Comparison of ENCODE assay signal across 10 mouse cellular contexts in the genomic region with DNA sequence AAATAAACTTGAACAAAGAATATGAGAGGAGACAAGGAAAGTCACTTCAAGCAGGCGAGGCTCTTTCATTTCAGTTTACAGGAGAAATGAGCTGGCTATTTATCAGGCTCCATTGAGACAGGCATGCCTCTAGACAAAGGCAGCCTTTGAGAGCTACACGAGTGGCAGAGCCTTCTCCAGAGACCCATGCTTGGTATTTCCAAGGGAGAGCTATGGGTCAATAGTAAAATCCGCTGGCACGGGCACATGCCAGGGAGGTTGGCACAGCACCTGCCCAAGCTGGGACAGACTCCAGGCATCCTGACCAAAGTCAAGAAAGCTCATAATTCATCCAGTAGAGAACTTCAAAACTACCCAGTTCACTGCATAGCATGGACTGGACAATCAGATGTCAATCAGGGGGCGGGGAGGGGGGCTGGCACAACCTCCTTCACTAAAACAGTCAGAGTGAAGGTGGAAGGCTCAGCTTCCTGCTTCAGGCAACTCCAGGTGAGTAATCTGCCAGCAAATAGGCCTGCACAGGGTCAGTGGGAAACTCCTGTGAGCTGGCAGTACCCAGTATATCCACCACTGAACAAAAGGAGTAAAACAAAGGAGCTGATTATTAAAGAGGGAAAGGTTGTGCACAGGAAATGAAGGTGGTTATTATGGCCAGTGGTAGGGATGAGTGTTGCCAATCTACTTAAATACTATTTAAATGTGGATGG.
A peak's percentile ranks its signal among the peaks of the same experiment; 100 is the strongest.
DNase-seq lines count a peak whose midpoint lies in the region; ATAC-seq lines count a peak whose summit lies in the region.
"Had no signal": no experiment of that assay in that cellular context is flagged by ENCODE, and none has a peak within 500 bp of the region (broad histone marks: within the 10 kb centered on the region; RNA-seq: fewer than 3 reads in every experiment).

No protein-coding gene starts in this region.

- ATAC-seq in forebrain, embryonic 13.5 days, result peak; percentile 69

- DNase-seq in layer of hippocampus, adult 11-12 months (ENCODE audit: low spot score), result peak; percentile 34
- DNase-seq in layer of hippocampus, postnatal 25 days (ENCODE audit: extremely low spot score in 1 of 2, low spot score in 1 of 2), result no peak
- peak; percentile 32 for DNase-seq in cerebellum, adult 11 months
- DNase-seq in layer of hippocampus, adult 8-10 months (ENCODE audit: low spot score in 2 of 2), result peak; percentile 40 to 55
- no peak for DNase-seq in right cerebral cortex, postnatal 14 days
- no peak for DNase-seq in embryo, embryonic 9.5 days (ENCODE audit: extremely low spot score)
- DNase-seq in thymus, adult 18-20 months, result no peak

- H3K4me1 ChIP-seq in forebrain, embryonic 13.5 days, result peaks cover 27% of the 10 kb centered on the region

- no peak overlapping the region for H3K4me3 ChIP-seq in forebrain, embryonic 13.5 days
- H3K4me3 ChIP-seq: myocyte had no signal

- H3K9ac ChIP-seq in forebrain, embryonic 13.5 days, result no peak overlapping the region

- no peak overlapping the region for H3K4me2 ChIP-seq in forebrain, embryonic 13.5 days

- WGBS in forebrain, embryonic 13.5 days, result 27% methylated on average over 5 of the region's 5 CpGs

- no peaks in the 10 kb centered on the region for H3K36me3 ChIP-seq in forebrain, embryonic 13.5 days (ENCODE audit: poor library complexity, severe bottlenecking)
- H3K36me3 ChIP-seq: G1E had no signal

- H3K27ac ChIP-seq in forebrain, embryonic 13.5 days, result peak overlapping the region; percentile 27; the same call in 1 of the 2 replicates

- H3K9me3 ChIP-seq in forebrain, embryonic 13.5 days (replicated peaks), result no peaks in the 10 kb centered on the region
- H3K9me3 ChIP-seq: G1E had no signal

- H3K27me3 ChIP-seq in forebrain, embryonic 13.5 days, result no peaks in the 10 kb centered on the region

Comparison
In these comparisons a context has a peak if more than half of its experiments do, and no peak if none do; other contexts are left out.
1. DNase-seq: peak in layer of hippocampus, adult 11-12 months (single experiment), cerebellum, adult 11 months (single experiment) and layer of hippocampus, adult 8-10 months (2 of 2); none in layer of hippocampus, postnatal 25 days (0 of 2), right cerebral cortex, postnatal 14 days (single experiment), embryo, embryonic 9.5 days (single experiment) and thymus, adult 18-20 months (0 of 2).